Mouse (Mus musculus): ENCODE results near the gene Dnajc7. TPM values are rescaled to one million over a fixed set of nuclear protein-coding genes. Genes with fewer than 3 reads are reported as not detected.

The Dnajc7 gene
- polyA plus RNA-seq, 1 experiment from 2014 or later, result 277 TPM

- no peak overlapping the region for H3K4me2 ChIP-seq
- peaks cover 19% of the 10 kb centered on the region for H3K4me1 ChIP-seq
- no peak overlapping the region for H3K4me3 ChIP-seq
- no peak for ATAC-seq (ENCODE audit: insufficient number of reproducible peaks, insufficient read depth, low FRiP score, low TSS enrichment, low read depth)
- 95% methylated on average over 5 of the region's 5 CpGs for WGBS
- no peak overlapping the region for H3K9ac ChIP-seq
- no peaks in the 10 kb centered on the region for H3K27me3 ChIP-seq
- peaks cover 12% of the 10 kb centered on the region for H3K36me3 ChIP-seq
- no peak overlapping the region for H3K27ac ChIP-seq
- H3K9me3 ChIP-seq, result no peaks in the 10 kb centered on the region
These were observed 3.6 kb downstream of the Dnajc7 start for GRCm38 (mm10) chr11:100616332-100616731.

GRCm38 (mm10) chr11:100613241-100613640 lies 6.7 kb downstream of the Dnajc7 start:
- no peak for ATAC-seq (ENCODE audit: insufficient number of reproducible peaks, insufficient read depth, low FRiP score, low TSS enrichment, low read depth)
- Histone ChIP-seq H3K9ac (no peak overlapping the region), H3K27ac (no peak overlapping the region), H3K4me1 (peaks cover 15% of the 10 kb centered on the region), H3K27me3 (no peaks in the 10 kb centered on the region), H3K4me2 (no peak overlapping the region), H3K9me3 (no peaks in the 10 kb centered on the region), H3K4me3 (no peak overlapping the region), H3K36me3 (peaks cover 21% of the 10 kb centered on the region)
- WGBS, result 91% methylated on average over 3 of the region's 3 CpGs

GRCm38 (mm10) chr11:100611627-100612026 lies 8.3 kb downstream of the Dnajc7 start:
- Histone ChIP-seq H3K36me3 (peaks cover 23% of the 10 kb centered on the region), H3K4me1 (0 out of 2 replicates have a peak, but pooled peaks cover 6% of the 10 kb centered on the region), H3K27ac (no peak overlapping the region), H3K9ac (no peak overlapping the region), H3K9me3 (no peaks in the 10 kb centered on the region), H3K27me3 (no peaks in the 10 kb centered on the region), H3K4me3 (no peak overlapping the region), H3K4me2 (no peak overlapping the region)
- no peak for ATAC-seq (ENCODE audit: insufficient number of reproducible peaks, insufficient read depth, low FRiP score, low TSS enrichment, low read depth)
- 91% methylated on average over 6 of the region's 6 CpGs for WGBS

GRCm38 (mm10) chr11:100609997-100610680 lies 9.8 kb downstream of the Dnajc7 start:
- Histone ChIP-seq H3K4me1 (0 out of 2 replicates have a peak, but pooled peaks cover 6% of the 10 kb centered on the region), H3K4me2 (no peak overlapping the region), H3K36me3 (peaks cover 18% of the 10 kb centered on the region), H3K27me3 (no peaks in the 10 kb centered on the region), H3K27ac (no peak overlapping the region), H3K4me3 (no peak overlapping the region), H3K9ac (no peak overlapping the region), H3K9me3 (no peaks in the 10 kb centered on the region)
- ATAC-seq (ENCODE audit: insufficient number of reproducible peaks, insufficient read depth, low FRiP score, low TSS enrichment, low read depth), result no peak
- 80% methylated on average over 9 of the region's 9 CpGs for WGBS

- H3K27ac ChIP-seq, result no peak overlapping the region
- no peak overlapping the region for H3K9ac ChIP-seq
- 87% methylated on average over 5 of the region's 5 CpGs for WGBS
These were observed 10.5 kb downstream of the Dnajc7 start for GRCm38 (mm10) chr11:100609355-100609996.

GRCm38 (mm10) chr11:100608796-100609195 lies 11.2 kb downstream of the Dnajc7 start:
- 70% methylated on average over 4 of the region's 4 CpGs for WGBS
- no peak overlapping the region for H3K27ac ChIP-seq
- no peaks in the 10 kb centered on the region for H3K27me3 ChIP-seq
- H3K4me1 ChIP-seq, result 0 out of 2 replicates have a peak, but pooled peaks cover 6% of the 10 kb centered on the region
- no peak overlapping the region for H3K4me3 ChIP-seq
- no peak for ATAC-seq (ENCODE audit: insufficient number of reproducible peaks, insufficient read depth, low FRiP score, low TSS enrichment, low read depth)
- H3K9me3 ChIP-seq, result no peaks in the 10 kb centered on the region
- peaks cover 18% of the 10 kb centered on the region for H3K36me3 ChIP-seq
- no peak overlapping the region for H3K4me2 ChIP-seq
- H3K9ac ChIP-seq, result no peak overlapping the region

More at GRCm38 (mm10) chr11:100609355-100609996, 10.5 kb downstream of the Dnajc7 start:
- ATAC-seq (ENCODE audit: insufficient number of reproducible peaks, insufficient read depth, low FRiP score, low TSS enrichment, low read depth), result no peak
- Histone ChIP-seq H3K4me1 (0 out of 2 replicates have a peak, but pooled peaks cover 6% of the 10 kb centered on the region), H3K9me3 (no peaks in the 10 kb centered on the region), H3K36me3 (peaks cover 18% of the 10 kb centered on the region), H3K4me2 (no peak overlapping the region), H3K4me3 (no peak overlapping the region), H3K27me3 (no peaks in the 10 kb centered on the region)

GRCm38 (mm10) chr11:100607121-100607520 lies 12.8 kb downstream of the Dnajc7 start:
- Histone ChIP-seq H3K36me3 (peaks cover 25% of the 10 kb centered on the region), H3K27ac (no peak overlapping the region), H3K4me2 (no peak overlapping the region), H3K9me3 (no peaks in the 10 kb centered on the region), H3K4me1 (0 out of 2 replicates have a peak, but pooled peaks cover 6% of the 10 kb centered on the region), H3K27me3 (no peaks in the 10 kb centered on the region), H3K4me3 (no peak overlapping the region), H3K9ac (no peak overlapping the region)
- no peak for ATAC-seq (ENCODE audit: insufficient number of reproducible peaks, insufficient read depth, low FRiP score, low TSS enrichment, low read depth)
- 89% methylated on average over 6 of the region's 6 CpGs for WGBS

- H3K27ac ChIP-seq, result no peak overlapping the region
These were observed 14.5 kb downstream of the Dnajc7 start for GRCm38 (mm10) chr11:100605451-100605850.

GRCm38 (mm10) chr11:100604321-100605005 lies 15.5 kb downstream of the Dnajc7 start:
- Histone ChIP-seq H3K4me1 (no peaks in the 10 kb centered on the region), H3K27ac (no peak overlapping the region), H3K4me3 (no peak overlapping the region), H3K36me3 (peaks cover 41% of the 10 kb centered on the region), H3K27me3 (no peaks in the 10 kb centered on the region), H3K4me2 (no peak overlapping the region), H3K9me3 (no peaks in the 10 kb centered on the region), H3K9ac (no peak overlapping the region)
- no peak for ATAC-seq (ENCODE audit: insufficient number of reproducible peaks, insufficient read depth, low FRiP score, low TSS enrichment, low read depth)
- 83% methylated on average over 4 of the region's 4 CpGs for WGBS

More at GRCm38 (mm10) chr11:100605451-100605850, 14.5 kb downstream of the Dnajc7 start:
- H3K9me3 ChIP-seq, result no peaks in the 10 kb centered on the region
- no peak overlapping the region for H3K9ac ChIP-seq
- H3K4me3 ChIP-seq, result no peak overlapping the region
- 88% methylated on average over 10 of the region's 10 CpGs for WGBS
- no peak overlapping the region for H3K4me2 ChIP-seq
- H3K4me1 ChIP-seq, result 0 out of 2 replicates have a peak, but pooled peaks cover 6% of the 10 kb centered on the region
- H3K27me3 ChIP-seq, result no peaks in the 10 kb centered on the region
- no peak for ATAC-seq (ENCODE audit: insufficient number of reproducible peaks, insufficient read depth, low FRiP score, low TSS enrichment, low read depth)
- peaks cover 34% of the 10 kb centered on the region for H3K36me3 ChIP-seq

GRCm38 (mm10) chr11:100603813-100604212 lies 16.2 kb downstream of the Dnajc7 start:
- Histone ChIP-seq H3K36me3 (peaks cover 48% of the 10 kb centered on the region), H3K4me1 (no peaks in the 10 kb centered on the region), H3K4me2 (no peak overlapping the region), H3K4me3 (no peak overlapping the region), H3K27me3 (no peaks in the 10 kb centered on the region), H3K9me3 (no peaks in the 10 kb centered on the region), H3K27ac (no peak overlapping the region), H3K9ac (no peak overlapping the region)
- ATAC-seq (ENCODE audit: insufficient number of reproducible peaks, insufficient read depth, low FRiP score, low TSS enrichment, low read depth), result no peak
- 92% methylated on average over 8 of the region's 8 CpGs for WGBS

GRCm38 (mm10) chr11:100603155-100603554 lies 16.8 kb downstream of the Dnajc7 start:
- peaks cover 48% of the 10 kb centered on the region for H3K36me3 ChIP-seq
- WGBS, result 92% methylated on average over 9 of the region's 9 CpGs
- no peak overlapping the region for H3K4me2 ChIP-seq
- H3K4me1 ChIP-seq, result no peaks in the 10 kb centered on the region
- H3K9ac ChIP-seq, result no peak overlapping the region
- H3K27ac ChIP-seq, result no peak overlapping the region
- no peak for ATAC-seq (ENCODE audit: insufficient number of reproducible peaks, insufficient read depth, low FRiP score, low TSS enrichment, low read depth)
- no peak overlapping the region for H3K4me3 ChIP-seq
- no peaks in the 10 kb centered on the region for H3K27me3 ChIP-seq
- H3K9me3 ChIP-seq, result no peaks in the 10 kb centered on the region

Data from embryonic facial prominence, embryonic 13.5 days (tissue).